Mouse (Mus musculus): ENCODE results near the gene Rab3d.

- TF ChIP-seq CTCF (IDR thresholded peaks at IDR 0.05; ENCODE audit: borderline replicate concordance, extremely low read depth, insufficient read depth, insufficient read length): no peak
- TF ChIP-seq POLR2A (IDR thresholded peaks at IDR 0.05; ENCODE audit: borderline replicate concordance, extremely low read depth, insufficient read depth, insufficient read length, poor library complexity, severe bottlenecking): no peak
These were observed 7.5 kb upstream of the Rab3d start for GRCm38 (mm10) chr9:21925506-21925905.

Measured in brain, embryonic 14.5 days (tissue).